In genomic region chr8:88451658-88452500, GRCm38 (mm10) we compare ENCODE assay signal across 8 mouse cellular contexts.
DNase-seq lines count a peak whose midpoint lies in the region; ATAC-seq and TF ChIP-seq lines count a peak whose summit lies in the region.

No protein-coding gene starts in this region.

- peak; percentile 32 for TF ChIP-seq CTCF in left cerebral cortex, adult 2 months (IDR thresholded peaks at IDR 0.05)
- TF ChIP-seq CTCF in liver, postnatal 0 days (IDR thresholded peaks at IDR 0.05; ENCODE audit: low read depth), result 0 out of 2 replicates have a peak, but pooled peaks have one; percentile 5

- no peak for DNase-seq in left cerebral cortex, adult 2 months (ENCODE audit: extremely low spot score in 1 of 2, low spot score in 2 of 2)
- no peak for DNase-seq in left cerebral cortex, postnatal 25 days (ENCODE audit: low spot score in 2 of 2)
- peak; percentile 48 for DNase-seq in hindbrain, embryonic 10.5 days (ENCODE audit: low spot score)
- DNase-seq in liver, postnatal 0 days, result no peak
- peak; percentile 54 for DNase-seq in retina, postnatal 1 day
- DNase-seq in adipocyte (ENCODE audit: low spot score), result no peak
- DNase-seq in spleen, postnatal 4 days (ENCODE audit: low spot score in 2 of 2), result no peak
- DNase-seq in adrenal gland, postnatal 14 days, result no peak

- H3K27me3 ChIP-seq in hindbrain, embryonic 10.5 days (ENCODE audit: insufficient read depth, poor library complexity, severe bottlenecking), result peaks cover 77% of the 10 kb centered on the region
- H3K27me3 ChIP-seq in liver, postnatal 0 days (ENCODE audit: insufficient read depth, low read length), result peaks cover 63% of the 10 kb centered on the region

- intact Hi-C loops in left cerebral cortex, adult 2 months (cut with DNase I), result loop anchor here (5.0 kb wide), 4 partner anchors 70 to 170 kb away; partner anchors contain the start of genes Brd7 and Nkd1
- intact Hi-C loops in left cerebral cortex, postnatal 25 days (cut with DNase I), result loop anchor here (5.0 kb wide), 1 partner anchor 170 kb away; no protein-coding TSS in a partner anchor

- H3K4me2 ChIP-seq in liver, postnatal 0 days (ENCODE audit: low read depth, low read length), result no peak overlapping the region

- H3K27ac ChIP-seq in left cerebral cortex, adult 2 months, result no peak overlapping the region
- peak overlapping the region; percentile 81 for H3K27ac ChIP-seq in hindbrain, embryonic 10.5 days
- no peak overlapping the region for H3K27ac ChIP-seq in liver, postnatal 0 days (ENCODE audit: low read depth)

- H3K4me3 ChIP-seq in left cerebral cortex, adult 2 months, result no peak overlapping the region
- H3K4me3 ChIP-seq in hindbrain, embryonic 10.5 days, result peak overlapping the region; percentile 41
- no peak overlapping the region for H3K4me3 ChIP-seq in liver, postnatal 0 days (ENCODE audit: low read depth, low read length)

- H3K36me3 ChIP-seq in hindbrain, embryonic 10.5 days, result 0 out of 2 replicates have a peak, but pooled peaks cover 3% of the 10 kb centered on the region
- no peaks in the 10 kb centered on the region for H3K36me3 ChIP-seq in liver, postnatal 0 days (replicated peaks; ENCODE audit: insufficient read depth, low read length)

- no peak for ATAC-seq in liver, postnatal 0 days

- H3K9me3 ChIP-seq in hindbrain, embryonic 10.5 days, result peaks cover 7% of the 10 kb centered on the region
- H3K9me3 ChIP-seq in liver, postnatal 0 days (ENCODE audit: low read length), result no peaks in the 10 kb centered on the region

- 20% methylated on average over 17 of the region's 17 CpGs for WGBS in hindbrain, embryonic 10.5 days
- WGBS in liver, postnatal 0 days (ENCODE audit: insufficient replicate concordance), result 24% methylated on average over 17 of the region's 17 CpGs

- H3K4me1 ChIP-seq in hindbrain, embryonic 10.5 days (replicated peaks), result peaks cover 81% of the 10 kb centered on the region
- H3K4me1 ChIP-seq in liver, postnatal 0 days (ENCODE audit: insufficient read depth), result peaks cover 6% of the 10 kb centered on the region; the same call in 1 of the 2 replicates

- no peak for TF ChIP-seq EP300 in liver, postnatal 0 days (IDR thresholded peaks at IDR 0.05; ENCODE audit: low read depth)

- no peak overlapping the region for H3K9ac ChIP-seq in liver, postnatal 0 days (replicated peaks)

Comparison
In these comparisons a context has a peak if more than half of its experiments do, and no peak if none do; other contexts are left out.
1. DNase-seq: peak in hindbrain, embryonic 10.5 days (single experiment) and retina, postnatal 1 day (single experiment); none in left cerebral cortex, adult 2 months (0 of 2), left cerebral cortex, postnatal 25 days (0 of 2), liver, postnatal 0 days (single experiment), adipocyte (single experiment), spleen, postnatal 4 days (0 of 2) and adrenal gland, postnatal 14 days (single experiment).